Mouse (Mus musculus) CD8-positive naive resting alpha-beta T cell, adult 2 months (primary cell): ENCODE measurements around the gene Atp10b.
"Not testable (repeated sequence)": the region's sequence is repeated elsewhere in the genome, so short reads cannot be mapped to it uniquely, and the experiment has no call there.

Source experiments
- DNase-seq, 2 experiments: peaks; one replicate each; pipeline ENCODE4 v3.0.0; 2022; ENCODE audit warnings: low read depth in 2 of 2, low spot score in 2 of 2

Gene Atp10b

DNA sequence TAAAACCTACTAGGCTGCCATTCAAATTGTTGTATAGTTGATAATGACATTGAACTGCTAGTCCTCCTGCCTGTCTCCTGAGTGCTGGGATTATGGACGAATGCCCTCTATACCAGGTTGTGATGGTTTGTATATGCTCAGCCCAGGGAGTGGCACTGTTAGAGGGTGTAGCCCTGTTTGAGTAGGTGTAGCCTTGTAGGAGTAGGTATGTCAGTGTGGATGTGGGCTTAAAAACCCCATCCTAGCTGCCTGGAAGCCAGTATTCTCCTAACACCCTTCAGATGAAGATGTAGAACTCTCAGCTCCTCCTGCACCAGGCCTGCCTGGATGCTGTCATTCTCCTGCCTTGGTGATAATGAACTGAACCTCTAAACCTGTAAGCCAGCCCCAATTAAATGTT is at the start of gene Atp10b:
Gene Atp10b, plus strand, starts transcription at position 301 of the 400 bp plus-strand sequence.
- DNase-seq: no peak

GRCm38 (mm10) chr11:43101357-43101756 is 48.3 kb upstream of the Atp10b start:
- no peak for DNase-seq

DNA sequence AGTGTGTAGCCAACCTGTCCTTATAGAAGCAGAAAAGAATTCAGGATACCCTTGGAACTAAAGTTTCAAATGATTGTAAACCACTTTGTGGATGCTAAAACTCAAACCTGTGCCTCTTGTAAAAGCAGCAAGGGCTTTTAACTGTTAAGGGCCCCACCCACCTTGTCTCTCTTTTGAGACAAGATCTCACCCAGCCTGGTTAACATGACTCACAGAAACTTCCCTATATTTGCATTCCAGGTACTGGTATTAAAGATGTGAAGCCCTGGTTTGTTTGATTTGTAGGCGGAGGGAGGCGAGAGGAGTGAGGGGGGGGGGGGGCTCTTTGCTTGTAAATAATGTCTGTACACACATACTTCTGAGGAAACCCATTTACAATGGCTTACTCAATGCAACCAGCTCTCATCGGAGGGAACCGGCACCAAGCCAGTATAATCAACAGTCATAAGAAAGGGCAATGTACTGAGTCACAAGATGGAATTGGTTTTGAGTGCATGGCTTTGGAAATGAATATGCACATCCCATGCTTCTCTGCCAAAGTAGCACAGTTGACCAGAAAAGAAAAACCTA is 23.7 kb upstream of the Atp10b start:
- DNase-seq: no peak

GRCm38 (mm10) chr11:43126573-43126972 is 23.1 kb upstream of the Atp10b start:
- DNase-seq: not testable (repeated sequence)

DNA sequence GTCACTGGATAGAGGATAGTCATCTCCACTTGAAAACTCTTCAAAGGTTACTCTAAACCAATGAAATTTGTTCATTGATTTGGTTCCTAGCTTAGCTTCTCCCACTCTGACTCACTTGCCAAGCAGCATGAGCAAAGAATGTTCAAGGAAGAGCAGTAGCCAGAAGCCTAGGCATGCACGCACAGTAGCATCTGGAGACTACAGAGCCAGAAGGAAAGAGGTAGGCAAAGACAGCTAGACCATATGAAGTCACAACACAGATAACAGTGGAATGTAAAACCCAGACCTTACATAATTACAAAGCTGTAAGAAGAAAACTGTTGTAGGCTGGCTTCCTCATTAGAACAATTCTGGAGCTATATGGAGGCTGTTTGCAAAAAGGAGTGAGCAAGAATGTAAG is 8.4 kb upstream of the Atp10b start:
- no peak for DNase-seq

- no peak for DNase-seq
Measured at GRCm38 (mm10) chr11:43142811-43143210, 6.9 kb upstream of the Atp10b start.

- DNase-seq: no peak
Measured at GRCm38 (mm10) chr11:43144178-43144577, 5.5 kb upstream of the Atp10b start.

DNA sequence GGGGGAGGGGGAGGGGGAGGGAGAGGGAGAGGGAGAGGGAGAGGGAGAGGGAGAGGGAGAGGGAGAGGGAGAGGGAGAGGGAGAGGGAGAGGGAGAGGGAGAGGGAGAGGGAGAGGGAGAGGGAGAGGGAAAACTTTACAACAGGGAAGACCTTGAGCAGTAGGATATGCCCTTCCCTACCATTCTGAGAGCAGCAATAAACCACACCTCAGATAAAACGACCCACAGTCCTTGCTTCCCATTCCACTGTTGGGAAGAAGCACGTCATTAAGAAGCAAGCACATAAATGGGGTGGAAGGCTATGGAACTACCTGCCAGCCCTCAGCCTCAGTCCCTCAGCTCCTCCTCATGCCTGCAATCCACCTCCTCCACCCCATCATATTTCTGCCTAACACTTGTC is 4.8 kb upstream of the Atp10b start:
- DNase-seq: not testable (repeated sequence)

DNA sequence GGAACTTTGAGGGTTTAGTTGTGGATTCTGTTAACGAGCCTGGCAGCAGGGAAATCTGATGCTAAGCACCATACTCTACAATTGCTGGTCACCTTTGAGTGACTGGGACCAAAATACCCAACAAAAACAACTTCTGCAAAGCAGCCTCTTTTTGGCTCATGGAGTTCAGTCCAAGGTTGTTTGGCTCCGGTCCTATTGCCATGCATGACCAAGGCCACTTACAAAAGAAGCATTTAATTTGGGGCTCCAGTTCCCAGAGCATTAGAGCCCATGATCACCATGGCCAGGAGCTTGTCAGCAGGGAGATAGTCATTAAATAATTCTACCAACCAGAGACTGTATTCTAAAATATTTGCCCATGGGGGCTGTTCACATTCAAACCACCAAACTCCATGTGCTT is 2.3 kb upstream of the Atp10b start:
- no peak for DNase-seq

DNA sequence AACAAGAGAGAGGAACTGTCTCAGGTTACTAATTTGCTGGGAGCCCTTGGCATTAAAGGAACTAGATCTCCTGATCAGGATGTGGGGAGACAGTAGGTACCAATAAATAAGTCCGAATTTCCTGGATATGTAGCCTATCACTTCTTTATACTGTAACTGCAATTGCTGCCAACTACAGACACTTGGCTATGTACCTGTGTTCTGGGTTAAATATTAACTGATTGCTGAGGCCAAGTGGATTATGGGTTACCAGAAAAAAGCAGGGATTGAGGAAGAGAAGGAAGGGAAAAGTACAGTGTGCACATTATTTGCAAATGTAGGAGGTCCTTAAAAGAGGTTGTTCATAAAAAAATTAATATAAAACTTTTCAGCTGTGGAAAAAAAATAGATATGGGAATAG is 1.3 kb upstream of the Atp10b start:
- no peak for DNase-seq

- no peak for DNase-seq
Measured at GRCm38 (mm10) chr11:43155004-43155403, 5.3 kb downstream of the Atp10b start.

- DNase-seq: no peak
Measured at GRCm38 (mm10) chr11:43155417-43155816, 5.7 kb downstream of the Atp10b start.

DNA sequence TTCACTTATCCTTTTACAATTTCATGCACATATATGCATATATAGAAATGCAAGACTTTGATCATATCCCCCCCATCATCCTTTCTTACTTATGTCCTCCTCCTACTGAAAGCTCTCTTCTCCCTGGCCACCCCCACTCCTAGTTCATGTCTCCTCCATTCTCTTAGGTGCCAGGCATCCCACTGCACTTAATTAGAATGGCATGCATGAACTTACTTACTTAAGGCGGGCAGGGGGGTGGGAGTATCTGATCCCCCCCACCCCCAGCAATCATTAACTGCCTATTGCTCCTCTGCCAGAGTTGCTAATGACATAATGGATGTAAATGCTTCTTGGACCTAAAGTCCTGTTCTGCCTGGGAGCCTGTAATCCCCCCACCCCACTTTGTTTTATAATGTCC is 9.1 kb downstream of the Atp10b start:
- DNase-seq: no peak

- no peak for DNase-seq
Measured at GRCm38 (mm10) chr11:43160188-43160942, 10.7 kb downstream of the Atp10b start.

DNA sequence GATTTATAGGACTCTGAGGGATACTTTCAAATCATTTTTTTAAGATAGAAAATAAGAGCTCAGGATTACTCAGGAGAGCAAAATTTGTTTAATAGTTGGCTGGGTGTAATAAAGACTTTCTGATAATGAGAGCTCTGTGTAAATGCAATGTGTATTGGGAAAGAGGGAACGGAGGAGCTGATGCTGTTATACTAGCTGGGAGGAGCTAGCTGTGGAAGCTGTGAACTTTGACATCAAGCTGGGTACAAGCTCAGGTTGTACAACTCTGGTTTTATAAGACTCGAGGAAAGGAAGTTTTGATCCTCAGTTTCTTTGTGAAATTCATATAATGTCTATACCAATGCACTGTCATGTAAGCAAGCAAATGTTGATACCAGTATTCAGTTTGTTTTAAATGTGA is 20.9 kb downstream of the Atp10b start:
- no peak for DNase-seq

GRCm38 (mm10) chr11:43174359-43175116 is 24.9 kb downstream of the Atp10b start:
- DNase-seq: no peak

- no peak for DNase-seq
Measured at GRCm38 (mm10) chr11:43182401-43182800, 32.7 kb downstream of the Atp10b start.

GRCm38 (mm10) chr11:43182816-43183215 is 33.1 kb downstream of the Atp10b start:
- no peak for DNase-seq

DNA sequence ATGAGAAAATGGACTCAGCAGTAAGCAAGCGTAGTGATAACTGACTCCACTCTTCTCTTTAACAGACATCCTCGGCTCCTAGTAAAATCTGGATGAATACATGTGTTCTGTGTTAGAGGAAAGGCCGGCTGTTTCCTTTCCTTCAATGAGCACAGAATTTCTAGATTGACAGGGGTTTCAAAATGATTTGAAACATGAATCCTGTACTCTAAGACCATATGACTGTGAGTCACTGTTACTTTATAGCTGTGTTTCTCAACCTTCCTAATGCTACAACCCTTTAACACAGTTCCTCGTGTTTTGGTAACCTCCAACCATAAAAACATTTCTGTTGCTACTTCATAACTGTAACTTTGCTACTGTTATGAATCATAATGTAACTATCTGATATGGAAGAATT is 33.8 kb downstream of the Atp10b start:
- DNase-seq: no peak

DNA sequence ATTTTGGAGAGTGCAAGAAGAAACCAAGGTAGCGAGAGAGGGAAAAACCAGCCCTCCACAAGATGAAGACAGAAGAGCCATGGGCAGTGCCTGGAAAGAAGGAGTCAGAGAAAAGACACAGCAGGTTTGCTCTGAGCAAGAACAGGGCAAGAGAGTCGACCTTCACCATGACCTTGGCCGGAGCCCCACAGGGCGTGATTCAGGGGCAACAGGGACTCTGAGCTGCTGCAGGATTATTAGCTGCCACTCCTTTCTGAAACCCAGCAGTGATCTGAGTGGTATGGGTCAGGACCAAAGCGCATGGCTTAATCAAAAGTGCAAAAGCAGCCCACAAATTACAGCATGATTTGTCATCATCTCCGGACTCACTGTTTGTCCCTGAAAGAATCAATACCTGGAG is 36.6 kb downstream of the Atp10b start:
- no peak for DNase-seq

DNA sequence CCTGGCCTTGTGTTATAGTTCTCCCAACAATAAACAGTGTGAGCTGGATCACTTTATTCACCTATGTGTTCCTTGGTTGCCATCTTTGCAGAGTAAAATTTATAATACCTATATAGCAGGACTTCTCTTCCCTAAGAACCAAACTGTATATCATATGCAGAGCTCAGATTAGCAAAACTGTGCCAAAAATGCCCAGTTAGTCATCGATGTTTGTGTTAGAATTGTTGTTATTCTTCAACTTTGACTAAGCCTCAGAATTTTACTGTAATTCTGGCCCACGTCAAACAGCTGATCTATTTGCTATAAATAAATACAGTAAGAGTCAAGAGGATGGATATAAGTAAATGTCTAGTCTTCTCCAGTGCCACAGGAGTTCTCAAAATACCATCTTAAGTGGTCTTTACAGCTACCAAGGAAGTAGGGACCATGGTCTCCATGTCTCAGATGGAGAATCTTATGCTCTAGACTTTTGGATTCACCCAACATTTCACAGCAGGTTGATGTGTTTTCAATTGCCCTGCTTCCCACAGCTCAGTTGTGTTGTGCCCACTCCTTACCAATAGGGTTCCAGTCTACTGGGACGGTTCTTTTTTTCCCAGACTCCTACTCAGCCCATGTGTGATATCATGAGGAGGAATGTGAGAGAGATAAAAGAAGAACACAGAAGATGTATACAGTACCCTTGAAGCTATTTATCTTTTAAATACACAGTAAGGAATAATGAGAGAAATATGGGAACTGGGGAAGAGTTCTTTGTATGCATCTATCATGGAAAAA is 40.3 kb downstream of the Atp10b start:
- DNase-seq: no peak
